Mouse (Mus musculus) retina, postnatal 1 day (tissue): ENCODE data around the gene Pspc1.

Source experiments
- DNase-seq: peaks from one replicate; pipeline ENCODE4 v3.0.0-alpha.2; 2012

Gene Pspc1

DNA sequence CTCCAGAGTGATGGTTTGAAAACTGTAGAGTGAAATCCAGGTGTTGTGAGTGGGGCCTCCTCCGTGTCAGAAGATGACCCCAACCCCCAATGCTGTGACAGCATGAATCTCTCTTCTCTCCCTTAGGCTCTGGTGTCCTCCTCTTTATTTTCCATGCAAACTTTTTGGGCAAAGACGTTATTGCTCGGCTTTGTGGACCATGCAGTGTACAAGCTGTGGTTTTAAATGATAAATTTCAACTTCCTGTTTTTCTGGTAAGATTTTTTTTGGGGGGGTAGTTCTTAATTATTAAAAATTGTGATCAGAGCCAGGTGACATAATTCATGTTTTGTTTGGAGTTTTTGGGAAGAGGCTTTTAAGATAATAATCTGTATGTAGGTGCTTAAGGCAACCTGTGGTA is 82.6 kb downstream of the Pspc1 start:
- DNase-seq = no peak

DNA sequence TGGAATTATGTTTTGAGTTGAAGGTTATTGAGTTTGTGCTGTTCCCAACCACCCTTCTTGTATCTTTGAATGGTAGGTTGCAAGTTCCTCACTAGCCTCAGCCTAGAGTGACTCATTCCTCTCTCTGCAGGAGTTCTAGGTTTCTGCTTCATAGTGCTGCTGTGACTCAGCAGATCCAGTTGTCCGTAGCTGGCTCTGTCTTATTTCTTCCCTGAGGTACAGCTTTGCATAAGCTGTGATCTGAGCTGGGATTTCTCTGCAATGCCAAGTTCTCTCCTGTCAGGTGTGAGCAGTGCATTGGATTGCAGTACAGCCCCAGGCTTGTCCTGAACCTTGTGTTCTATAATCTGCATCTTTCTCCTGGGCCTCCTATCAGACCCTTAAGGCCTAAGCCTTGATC is 88.3 kb downstream of the Pspc1 start:
- no peak for DNase-seq

DNA sequence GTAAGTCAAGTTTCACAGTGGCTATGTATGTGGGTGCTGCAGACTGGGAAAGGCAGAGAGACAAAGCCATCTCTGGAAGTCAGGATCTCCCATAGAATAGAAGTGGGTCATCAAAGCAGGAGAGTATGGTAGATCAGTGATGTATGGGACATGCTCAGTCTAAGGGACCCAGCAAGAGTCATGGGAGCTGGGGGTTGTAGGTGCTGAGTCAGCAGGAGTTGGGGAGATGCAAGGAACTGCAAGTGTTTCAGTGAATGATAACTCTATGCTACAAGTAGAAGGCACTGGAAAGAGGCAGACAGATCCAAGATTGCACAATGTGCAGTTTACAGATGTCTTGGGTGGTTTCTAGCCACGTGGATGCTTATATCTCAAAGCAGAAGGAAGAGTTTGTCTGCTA is 89.0 kb downstream of the Pspc1 start:
- DNase-seq = no peak

DNA sequence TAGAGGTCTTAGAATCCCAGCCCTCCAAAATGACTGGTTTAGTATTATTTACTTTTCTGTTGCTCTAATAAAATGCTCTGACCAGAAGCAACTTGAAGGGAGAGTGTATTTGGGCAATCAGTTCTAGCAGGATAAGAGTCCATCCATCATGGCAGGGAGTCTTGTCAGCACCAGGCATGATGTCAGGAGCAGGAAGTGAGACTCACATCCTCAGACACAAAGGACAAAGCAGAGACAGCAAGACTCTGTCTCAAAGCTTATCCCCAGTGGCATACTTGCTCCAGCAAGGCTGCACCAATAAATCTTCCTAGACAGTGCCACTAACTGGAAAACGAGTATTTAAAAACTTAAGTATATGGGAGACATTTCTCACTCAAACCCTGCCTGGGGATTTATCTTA is 92.7 kb downstream of the Pspc1 start:
- DNase-seq = no peak
